Mouse (Mus musculus): ENCODE results near the gene Rassf6.

The Rassf6 gene

GRCm38 (mm10) chr5:90640286-90641217 is at the start of gene Rassf6:
Rassf6 (minus strand) TSS chr5:90640657.
- in situ Hi-C loops (cut with MseI, MboI), result loop anchor here in 1 of 2 experiments (5.0 kb wide), 1 partner anchor 33 kb away; no protein-coding TSS in a partner anchor

- in situ Hi-C loops (cut with MseI, MboI), result no loop called here
Observed at GRCm38 (mm10) chr5:90689426-90690128, 49.1 kb upstream of the Rassf6 start.

GRCm38 (mm10) chr5:90687913-90688312 is 47.5 kb upstream of the Rassf6 start:
- in situ Hi-C loops (cut with MseI, MboI), result no loop called here

- in situ Hi-C loops (cut with MseI, MboI), result no loop called here
Observed at GRCm38 (mm10) chr5:90684994-90685393, 44.5 kb upstream of the Rassf6 start.

GRCm38 (mm10) chr5:90681842-90682241 is 41.4 kb upstream of the Rassf6 start:
- in situ Hi-C loops (cut with MseI, MboI), result no loop called here

GRCm38 (mm10) chr5:90677560-90677959 is 37.1 kb upstream of the Rassf6 start:
- in situ Hi-C loops (cut with MseI, MboI), result no loop called here

GRCm38 (mm10) chr5:90661852-90662251 is 21.4 kb upstream of the Rassf6 start:
- in situ Hi-C loops (cut with MseI, MboI), result loop anchor here (5.0 to 10.0 kb wide), 3 partner anchors 123 to 243 kb away; partner anchors contain the start of genes Cxcl2 (in 2 of the 2) and Cxcl3 (in 2 of the 2)

- in situ Hi-C loops (cut with MseI, MboI), result loop anchor here (5.0 to 10.0 kb wide), 3 partner anchors 123 to 243 kb away; partner anchors contain the start of genes Cxcl2 (in 2 of the 2) and Cxcl3 (in 2 of the 2)
Observed at GRCm38 (mm10) chr5:90661436-90661835, 21.0 kb upstream of the Rassf6 start.

- in situ Hi-C loops (cut with MseI, MboI), result loop anchor here (5.0 to 10.0 kb wide), 3 partner anchors 124 to 244 kb away; partner anchors contain the start of genes Cxcl2 (in 2 of the 2) and Cxcl3 (in 2 of the 2)
Observed at GRCm38 (mm10) chr5:90660411-90660810, 20.0 kb upstream of the Rassf6 start.

- in situ Hi-C loops (cut with MseI, MboI), result no loop called here
Observed at GRCm38 (mm10) chr5:90656681-90657080, 16.2 kb upstream of the Rassf6 start.

- in situ Hi-C loops (cut with MseI, MboI), result no loop called here
Observed at GRCm38 (mm10) chr5:90655891-90656290, 15.4 kb upstream of the Rassf6 start.

- in situ Hi-C loops (cut with MseI, MboI), result no loop called here
Observed at GRCm38 (mm10) chr5:90654798-90655197, 14.3 kb upstream of the Rassf6 start.

- in situ Hi-C loops (cut with MseI, MboI), result no loop called here
Observed at GRCm38 (mm10) chr5:90652724-90653123, 12.3 kb upstream of the Rassf6 start.

- in situ Hi-C loops (cut with MseI, MboI), result no loop called here
Observed at GRCm38 (mm10) chr5:90650466-90651150, 10.2 kb upstream of the Rassf6 start.

GRCm38 (mm10) chr5:90647473-90647872 is 7.0 kb upstream of the Rassf6 start:
- in situ Hi-C loops (cut with MseI, MboI), result loop anchor here in 1 of 2 experiments (5.0 kb wide), 1 partner anchor 40 kb away; no protein-coding TSS in a partner anchor

- in situ Hi-C loops (cut with MseI, MboI), result loop anchor here in 1 of 2 experiments (5.0 kb wide), 1 partner anchor 39 kb away; no protein-coding TSS in a partner anchor
Observed at GRCm38 (mm10) chr5:90646398-90646797, 5.9 kb upstream of the Rassf6 start.

GRCm38 (mm10) chr5:90645579-90645978 is 5.1 kb upstream of the Rassf6 start:
- in situ Hi-C loops (cut with MseI, MboI), result loop anchor here in 1 of 2 experiments (5.0 kb wide), 1 partner anchor 38 kb away; no protein-coding TSS in a partner anchor

- in situ Hi-C loops (cut with MseI, MboI), result loop anchor here in 1 of 2 experiments (5.0 kb wide), 1 partner anchor 34 kb away; no protein-coding TSS in a partner anchor
Observed at GRCm38 (mm10) chr5:90641218-90641610, 757 bp upstream of the Rassf6 start.

GRCm38 (mm10) chr5:90634885-90635284 is 5.6 kb downstream of the Rassf6 start:
- in situ Hi-C loops (cut with MseI, MboI), result no loop called here

- in situ Hi-C loops (cut with MseI, MboI), result no loop called here
Observed at GRCm38 (mm10) chr5:90628530-90628929, 11.9 kb downstream of the Rassf6 start.

GRCm38 (mm10) chr5:90628011-90628410 is 12.4 kb downstream of the Rassf6 start:
- in situ Hi-C loops (cut with MseI, MboI), result no loop called here

Measured in mouse trophoblast stem cell (cell line).